Mouse (Mus musculus) thymus, adult 2 months (tissue): ENCODE data around the gene Phykpl. TPM values are rescaled to one million over a fixed set of nuclear protein-coding genes. Genes with fewer than 3 reads are reported as not detected.

Source experiments
- DNase-seq: peaks from one replicate; pipeline ENCODE4 v3.0.0; 2021
- H3K27ac ChIP-seq: fragments of 200-500 bp; 2 replicates; pipeline ENCODE4 v1.5.1; 2012; ENCODE audit warnings: low read length, control low read depth; ENCODE audit not compliant: control insufficient read depth, insufficient read depth
- H3K27me3 ChIP-seq: fragments of 200-500 bp; 2 replicates; pipeline ENCODE4 v1.6.1; 2012; ENCODE audit warnings: mild to moderate bottlenecking, low read length, moderate library complexity, mixed read lengths; ENCODE audit not compliant: control insufficient read depth, insufficient read depth
- H3K36me3 ChIP-seq: fragments of 200-500 bp; 2 replicates; pipeline ENCODE4 v1.6.1; 2012; ENCODE audit warnings: mild to moderate bottlenecking, low read length, moderate library complexity; ENCODE audit not compliant: control insufficient read depth, insufficient read depth
- H3K4me1 ChIP-seq: fragments of 200-500 bp; replicated peaks from 2 replicates; pipeline ENCODE4 v1.6.1; 2012; ENCODE audit warnings: low read length; ENCODE audit not compliant: control insufficient read depth, insufficient read depth
- H3K4me3 ChIP-seq: fragments of 200-500 bp; 2 replicates; pipeline ENCODE4 v1.5.1; 2012; ENCODE audit warnings: mild to moderate bottlenecking, low read length, control low read depth, moderate library complexity; ENCODE audit not compliant: control insufficient read depth, insufficient read depth
- CTCF ChIP-seq: fragments of 200-500 bp; IDR thresholded peaks from 2 replicates; pipeline ENCODE4 v1.5.1; 2012; ENCODE audit warnings: mild to moderate bottlenecking, control low read depth, low read length, moderate library complexity, borderline replicate concordance; ENCODE audit not compliant: control insufficient read depth, poor library complexity, insufficient read depth; ENCODE audit errors: extremely low read depth
- POLR2A ChIP-seq: fragments of 200-500 bp; IDR thresholded peaks from 2 replicates; pipeline ENCODE4 v1.6.1; 2012; ENCODE audit warnings: mild to moderate bottlenecking, low read length, control low read depth, moderate library complexity; ENCODE audit not compliant: control insufficient read depth, poor library complexity, insufficient read depth; ENCODE audit errors: extremely low read depth
- WGBS: fragments of 180-500 bp; shearing (Covaris S2); methylation state at CpG from one replicate; pipeline ENCODE4 v1.1.7; 2018; 5-methylcytosine and 5-hydroxymethylcytosine counted together
- polyA plus RNA-seq: library from polyadenylated mRNA; depleted of rRNA; stranded (reverse); fragments of >200 nt; gene quantifications from 2 replicates; pipeline ENCODE4 v1.2.3, GENCODE M21; 2012; rRNA removed

Gene Phykpl
- polyA plus RNA-seq, 1 experiment: 21.8 TPM

DNA sequence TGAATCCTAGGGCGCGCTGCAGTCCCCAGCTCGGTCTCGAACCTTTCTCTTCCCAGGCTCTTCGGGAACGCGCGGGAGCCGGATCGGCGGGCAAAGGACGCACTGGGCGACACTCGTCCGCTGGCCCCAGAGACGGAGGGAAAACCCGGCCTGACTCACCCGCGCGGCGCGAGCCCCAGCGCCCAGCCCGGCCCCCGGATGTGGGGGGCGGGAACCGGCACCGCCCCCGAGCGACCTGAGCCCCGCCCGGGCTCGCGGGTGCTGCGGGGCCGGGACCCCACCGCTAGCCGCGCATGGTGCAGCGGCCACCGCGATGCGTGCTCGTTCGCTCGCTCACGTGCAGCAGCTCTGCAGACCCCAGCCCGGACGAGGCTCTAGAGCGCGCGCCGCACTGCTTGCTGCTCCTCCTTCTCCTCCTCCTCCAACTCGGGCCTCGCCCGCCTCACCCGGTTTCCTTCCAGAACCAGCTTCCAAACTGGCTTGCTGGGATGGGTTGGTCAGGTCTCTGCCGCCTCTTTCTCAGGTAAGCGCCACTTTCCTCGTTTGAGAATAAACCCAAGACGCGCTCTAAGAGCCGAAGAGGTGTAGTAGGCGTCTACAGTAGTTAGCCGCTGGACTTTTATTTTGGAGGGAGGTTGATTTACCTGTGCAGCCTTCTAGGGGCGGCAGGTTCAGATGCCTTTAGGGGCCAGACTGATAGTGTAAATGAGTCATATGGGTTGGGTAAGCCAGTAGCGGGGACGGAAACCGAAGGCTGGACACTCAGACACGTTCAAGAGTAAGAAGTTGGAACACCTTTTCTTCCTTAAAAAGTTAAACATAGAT lies 66.3 kb downstream of the Phykpl start, which contains the start of the genes N4bp3 and D930048N14Rik:
N4bp3 (minus strand) TSS at position 152 of the 825 bp plus-strand sequence.
D930048N14Rik (plus strand) TSS at position 264 of the 825 bp plus-strand sequence.
- WGBS: 1% methylated on average over 70 of the region's 70 CpGs
- Histone ChIP-seq H3K4me3 (peak within 1 kb of the TSS; percentile 82), H3K27ac (no peak within 1 kb of the TSS), H3K27me3 (no peaks in the 10 kb centered on the region), H3K36me3 (no peaks in the 10 kb centered on the region), H3K4me1 (peaks cover 42% of the 10 kb centered on the region)
- TF ChIP-seq POLR2A (no peak), CTCF (no peak; the same call in 1 of the 2 replicates)
- DNase-seq: peak; percentile 78

- TF ChIP-seq POLR2A (no peak), CTCF (no peak)
- no peak for DNase-seq
- Histone ChIP-seq H3K4me1 (peaks cover 26% of the 10 kb centered on the region), H3K4me3 (no peak overlapping the region), H3K27me3 (no peaks in the 10 kb centered on the region), H3K27ac (no peak overlapping the region), H3K36me3 (no peaks in the 10 kb centered on the region)
- WGBS: 97% methylated on average over 4 of the region's 4 CpGs
Measured at GRCm38 (mm10) chr11:51652889-51653418, 68.4 kb downstream of the Phykpl start.

GRCm38 (mm10) chr11:51653736-51654135 lies 69.2 kb downstream of the Phykpl start:
- TF ChIP-seq CTCF (no peak), POLR2A (no peak)
- Histone ChIP-seq H3K36me3 (no peaks in the 10 kb centered on the region), H3K27me3 (no peaks in the 10 kb centered on the region), H3K27ac (no peak overlapping the region), H3K4me1 (peaks cover 27% of the 10 kb centered on the region), H3K4me3 (no peak overlapping the region)
- WGBS: 94% methylated on average over 6 of the region's 6 CpGs
- DNase-seq: no peak

Other genes with a start within 250 kb of the Phykpl start
- 533 and 863 TPM in 2 replicates for gene Hnrnpab, start 22.1 kb downstream of the Phykpl start, polyA plus RNA-seq
- 69.3 and 70.8 TPM in 2 replicates for gene Nhp2, start 35.0 kb downstream of the Phykpl start, polyA plus RNA-seq
- gene Rmnd5b, start 51.1 kb downstream of the Phykpl start, polyA plus RNA-seq: 123 and 125 TPM in 2 replicates
- gene N4bp3, start 66.1 kb downstream of the Phykpl start, polyA plus RNA-seq: 22.7 and 25.5 TPM in 2 replicates
- 15.8 and 16.6 TPM in 2 replicates for gene D930048N14Rik, start 66.2 kb downstream of the Phykpl start, polyA plus RNA-seq
- 7.5 and 10.1 TPM in 2 replicates for gene 0610009B22Rik, start 104.1 kb downstream of the Phykpl start, polyA plus RNA-seq
- 15.6 and 21.1 TPM in 2 replicates for gene Sec24a, start 178.9 kb downstream of the Phykpl start, polyA plus RNA-seq
- 17.8 and 18.4 TPM in 2 replicates for gene Sar1b, start 178.9 kb downstream of the Phykpl start, polyA plus RNA-seq